Mouse (Mus musculus) adrenal gland, adult 2 months (tissue): Measurements from ENCODE around the gene Arl5b. TPM values are rescaled to one million over a fixed set of nuclear protein-coding genes. Genes with fewer than 3 reads are reported as not detected.

Experiments
- DNase-seq: peaks from one replicate; pipeline ENCODE4 v3.0.0; 2021
- polyA plus RNA-seq: library from polyadenylated mRNA; depleted of rRNA; stranded (reverse); fragments of >200 nt; gene quantifications from 2 replicates; pipeline ENCODE4 v1.2.3, GENCODE M21; 2012; rRNA removed
- total RNA-seq, 2 experiments: library from RNA; stranded (reverse); gene quantifications; 2 replicates each; pipeline ENCODE4 v1.2.3; 2021

Arl5b gene
- total and polyA plus RNA-seq, 3 experiments = 1.9 to 24.8 (median 23.5) TPM

- DNase-seq = no peak
Measured at GRCm38 (mm10) chr2:15112741-15113140, 63.5 kb downstream of the Arl5b start.

GRCm38 (mm10) chr2:15121217-15121680 is 72.1 kb downstream of the Arl5b start:
- no peak for DNase-seq

Other genes with a start within 250 kb of the Arl5b start
- gene Nsun6, start 5.7 kb downstream of the Arl5b start, total RNA-seq = 1 to 10 TPM; 7.2 to 7.9 TPM
- 1.1 and 1.8 TPM in 2 replicates for gene Nsun6, start 5.7 kb downstream of the Arl5b start, polyA plus RNA-seq